Mouse (Mus musculus) heart, postnatal 0 days (tissue): ENCODE data around the gene St8sia1.

Experiments used
- CTCF ChIP-seq: IDR thresholded peaks from 2 replicates; pipeline ENCODE4 v1.5.1; 2016; ENCODE audit warnings: antibody characterized with exemption, control low read depth, low read depth
- EP300 ChIP-seq: IDR thresholded peaks from 2 replicates; pipeline ENCODE4 v1.6.1; 2016; ENCODE audit warnings: antibody characterized with exemption, low read depth

DNA sequence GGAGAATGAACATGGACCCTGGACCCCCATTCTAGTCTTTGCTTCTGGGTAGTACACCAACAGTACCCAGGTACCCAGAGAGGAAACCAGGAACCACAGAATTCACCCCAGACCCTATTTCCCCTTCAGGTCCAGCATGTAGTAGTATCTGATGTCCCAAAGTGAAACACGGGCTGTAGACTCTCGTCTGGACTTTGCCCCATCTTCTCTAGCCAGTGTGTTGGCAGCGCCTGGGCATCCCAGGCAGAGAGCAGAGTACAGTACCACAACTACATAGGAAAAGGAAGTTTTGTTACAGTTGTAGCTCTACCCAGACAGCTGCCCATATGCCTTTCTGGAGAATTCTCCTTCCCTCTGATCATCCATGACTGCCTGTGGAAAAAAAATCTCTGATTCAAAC is 134.0 kb downstream of the St8sia1 start:
- no peak for TF ChIP-seq CTCF
- no peak for TF ChIP-seq EP300
